Mouse (Mus musculus) yolk sac, embryonic 10.5 days (tissue): Measurements from ENCODE around the gene Mamdc4.

Experiments
- DNase-seq: peaks from one replicate; pipeline ENCODE4 v3.0.0-alpha.2; 2017; ENCODE audit warnings: low spot score

The Mamdc4 gene

GRCm38 (mm10) chr2:25574579-25575431 is at the start of gene Mamdc4, which contains the start of gene Phpt1:
Mamdc4 (minus strand) TSS chr2:25574845.
Phpt1 (minus strand) TSS chr2:25575224.
- DNase-seq, result peak; percentile 97

DNA sequence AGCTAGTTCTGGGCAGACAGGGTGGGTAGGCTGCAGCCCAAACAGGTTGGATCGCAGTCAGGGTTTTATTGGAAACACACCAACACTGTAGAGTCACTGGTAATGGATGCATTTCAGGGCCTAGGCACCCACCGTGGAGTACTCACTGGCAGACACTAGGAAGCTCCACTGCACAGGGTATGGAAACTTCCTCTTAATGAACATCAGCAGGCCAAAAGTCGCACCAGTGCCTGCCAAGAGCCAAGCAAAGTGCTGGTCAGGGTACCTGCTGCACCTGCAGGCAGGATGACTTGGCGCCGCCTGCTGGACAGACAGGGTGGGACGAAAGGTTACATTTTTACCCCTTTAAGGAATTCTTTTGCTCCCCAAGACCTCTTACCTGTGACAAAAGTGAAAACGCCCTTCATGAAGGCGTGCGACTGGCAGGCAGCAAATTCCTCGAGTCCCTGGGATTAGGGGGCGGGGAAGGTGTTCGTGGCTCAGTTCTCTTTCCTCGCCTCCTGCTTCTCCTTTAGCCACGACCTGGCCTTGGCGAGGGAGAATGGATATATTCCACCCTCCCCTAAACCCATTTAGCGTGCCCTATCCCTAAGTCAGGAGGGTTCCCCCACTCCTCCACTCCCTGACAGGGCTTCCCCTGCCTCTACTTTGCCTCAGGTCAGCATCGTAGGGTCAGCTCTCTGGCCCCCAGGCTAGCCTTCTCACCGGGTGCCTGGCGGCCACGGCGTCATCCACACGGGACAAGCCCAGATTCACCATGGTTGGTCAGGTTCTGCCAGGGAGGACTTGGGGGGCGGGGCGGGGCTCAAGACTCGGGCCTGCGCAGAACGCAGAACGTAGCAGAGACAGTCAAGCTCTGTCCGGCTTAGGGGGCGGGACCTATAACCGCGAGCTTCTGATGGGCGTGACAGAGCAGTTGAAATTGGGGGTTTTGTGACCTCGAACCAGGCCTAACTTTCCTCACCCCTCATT is 46.9 kb upstream of the Mamdc4 start, which contains the start of gene Tmem141:
Gene Tmem141, minus strand, starts transcription at position 777 of the 972 bp plus-strand sequence.
- DNase-seq, result peak; percentile 69

DNA sequence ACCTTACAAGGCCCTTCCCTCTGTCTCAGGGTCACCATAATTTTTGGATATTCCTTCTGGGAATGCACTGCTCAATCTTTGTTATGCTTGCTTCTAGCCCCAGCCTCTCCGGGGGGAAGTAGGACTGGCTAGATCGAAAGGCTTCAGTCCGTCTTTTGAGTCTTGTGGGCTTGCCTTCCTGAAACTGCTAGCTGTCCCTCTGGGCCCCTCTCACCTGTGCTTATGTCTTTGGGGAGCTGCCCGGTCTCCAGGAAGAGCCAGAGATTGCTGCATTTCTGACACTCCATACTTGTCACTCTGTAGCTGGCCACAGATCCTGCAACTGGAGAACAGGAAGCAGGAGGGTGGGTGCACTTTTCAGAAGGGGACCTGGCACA is 46.2 kb upstream of the Mamdc4 start:
- DNase-seq, result no peak

GRCm38 (mm10) chr2:25620386-25620785 is 45.7 kb upstream of the Mamdc4 start:
- no peak for DNase-seq

GRCm38 (mm10) chr2:25617578-25617977 is 42.9 kb upstream of the Mamdc4 start, which contains the start of gene Ccdc183:
Ccdc183 (minus strand) TSS chr2:25617678.
- no peak for DNase-seq

DNA sequence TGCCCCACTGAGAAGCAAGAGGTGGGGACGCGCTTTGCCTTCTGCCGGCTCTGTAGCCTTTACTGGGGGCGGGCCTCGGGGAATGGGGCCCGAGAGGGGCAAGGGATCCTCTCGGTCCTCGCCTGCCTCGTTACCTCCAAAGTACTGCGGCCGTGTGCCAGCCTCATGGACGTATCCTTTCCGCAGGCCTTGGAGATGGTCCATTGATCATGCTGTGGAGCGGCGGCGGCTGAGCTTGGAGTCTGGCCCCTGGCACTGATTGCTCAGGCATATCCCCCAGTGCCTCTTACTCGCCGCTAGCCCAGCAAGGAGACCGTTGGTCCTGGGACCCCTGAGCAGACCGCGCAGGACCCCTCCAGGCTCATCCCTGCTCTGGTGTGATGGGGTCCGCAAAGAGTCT is 41.8 kb upstream of the Mamdc4 start:
- no peak for DNase-seq

GRCm38 (mm10) chr2:25608671-25609070 is 34.0 kb upstream of the Mamdc4 start:
- no peak for DNase-seq

DNA sequence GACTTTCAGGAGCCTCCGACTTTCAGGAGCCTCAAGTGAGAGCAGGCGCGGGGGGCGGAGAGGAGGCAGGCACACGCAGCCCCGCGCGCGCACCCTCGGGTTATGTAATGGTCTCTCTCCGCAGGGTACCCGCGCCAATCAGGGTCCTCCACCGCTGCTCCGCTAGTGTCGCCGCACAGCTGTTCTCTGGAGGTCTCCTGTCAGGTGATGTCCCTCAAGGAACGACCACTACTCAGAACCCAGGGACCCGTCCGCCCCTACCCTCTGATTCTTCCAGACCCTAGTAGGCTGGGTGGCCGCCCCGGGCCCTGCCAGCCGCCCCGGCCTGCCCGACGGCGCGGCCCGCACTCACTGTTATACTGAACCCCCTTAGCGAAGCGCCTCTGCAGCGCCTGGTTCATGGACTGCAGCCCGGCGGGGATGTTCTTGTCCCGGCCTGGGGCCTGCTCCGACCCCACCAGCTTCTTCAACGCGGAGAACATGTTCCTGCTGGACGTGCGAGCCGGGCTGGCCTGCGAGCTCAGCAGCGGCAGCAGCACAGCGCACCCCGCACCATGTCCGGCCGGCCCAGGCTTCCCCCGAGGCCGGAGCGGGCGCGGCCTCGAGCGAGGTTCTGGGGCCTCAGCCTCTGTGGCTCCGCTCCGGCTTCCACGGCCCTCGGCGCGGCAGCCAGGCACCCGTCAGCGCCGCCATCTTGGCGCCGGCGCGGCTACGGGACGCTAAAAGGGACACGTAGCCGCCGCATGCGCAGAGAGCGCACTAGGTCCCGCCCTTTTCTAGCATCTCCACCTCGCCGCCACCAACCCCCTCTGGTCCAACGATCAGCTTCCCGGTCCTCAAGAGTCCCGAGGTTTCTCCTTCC is 33.3 kb upstream of the Mamdc4 start, which contains the start of gene Rabl6:
Gene Rabl6, minus strand, starts transcription at position 761 of the 862 bp plus-strand sequence.
- DNase-seq, result peak; percentile 87

DNA sequence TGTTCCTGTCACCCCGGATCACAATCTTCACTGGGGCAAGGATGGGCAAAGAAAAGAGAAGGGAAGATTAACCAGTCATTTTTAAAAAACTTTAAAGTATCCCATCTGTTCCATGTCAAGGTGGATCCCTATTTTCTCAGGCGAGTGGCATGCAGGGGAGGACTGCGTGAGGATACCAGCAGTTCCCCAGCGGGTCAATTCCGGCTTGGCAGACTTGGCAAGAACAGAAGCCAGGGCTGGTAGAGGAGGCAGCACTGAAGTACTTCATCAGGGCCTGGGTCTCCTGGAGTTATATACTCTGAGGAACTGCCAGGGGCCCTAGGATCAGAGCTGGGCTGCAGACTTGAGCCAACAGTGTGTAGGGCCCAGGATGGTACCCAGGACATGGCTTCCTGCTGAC is 27.9 kb upstream of the Mamdc4 start:
- no peak for DNase-seq

DNA sequence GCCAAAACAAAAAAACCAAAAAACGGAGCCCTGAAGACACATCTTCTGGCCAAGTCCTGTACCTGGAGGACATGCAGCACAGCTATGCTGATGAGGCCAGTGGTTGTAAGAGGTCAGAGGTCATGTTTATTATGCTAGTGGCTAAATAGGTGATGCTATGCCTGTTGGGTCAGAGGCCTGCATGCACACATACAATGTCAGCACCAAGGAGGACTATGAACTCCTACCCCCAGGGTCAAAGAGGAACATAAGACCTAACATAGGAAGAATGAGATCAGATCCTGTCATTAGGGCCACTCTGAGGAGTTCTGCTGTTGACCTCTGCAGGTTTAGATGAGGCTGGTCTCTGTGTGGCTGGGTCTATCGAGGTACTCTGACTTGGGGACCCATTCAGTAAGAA is 25.4 kb upstream of the Mamdc4 start:
- DNase-seq, result peak; percentile 57

- DNase-seq, result no peak
Measured at GRCm38 (mm10) chr2:25598749-25599148, 24.1 kb upstream of the Mamdc4 start.

DNA sequence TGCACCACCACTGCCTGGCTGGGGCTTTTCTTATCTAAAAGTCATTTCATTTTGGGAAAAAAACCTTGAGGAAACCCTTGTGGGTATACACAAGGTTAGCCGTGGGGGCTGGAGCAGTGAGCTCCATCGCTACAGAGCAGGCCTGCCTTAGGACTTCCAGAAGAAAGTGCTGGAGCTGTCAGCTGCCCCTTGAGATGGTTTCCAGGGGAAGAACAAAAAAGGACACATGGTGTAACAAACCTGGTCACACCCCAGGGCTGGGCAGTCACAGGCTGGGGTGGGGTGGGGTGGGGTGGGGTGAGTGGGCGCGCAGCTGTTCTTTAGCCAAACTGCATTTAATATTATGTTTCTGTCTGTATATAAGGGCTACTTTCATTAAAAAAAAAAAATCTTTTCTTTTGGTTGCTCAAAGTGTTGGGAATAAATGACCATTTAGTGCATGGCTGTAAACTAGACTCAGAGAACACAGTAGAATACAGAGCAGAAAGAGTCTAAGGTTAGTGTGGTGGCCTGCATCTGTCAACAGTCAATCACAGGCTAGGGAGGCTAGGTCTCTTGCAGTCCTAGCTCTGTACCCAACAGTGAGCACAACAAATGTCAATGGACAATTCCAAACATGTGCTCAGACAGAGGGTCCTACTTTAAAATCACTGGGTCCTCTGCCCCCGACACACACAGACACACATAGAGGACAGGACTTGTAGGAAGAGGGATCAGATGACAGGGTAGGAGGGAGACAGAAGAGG is 22.3 kb upstream of the Mamdc4 start:
- no peak for DNase-seq

GRCm38 (mm10) chr2:25591863-25592262 is 17.2 kb upstream of the Mamdc4 start:
- DNase-seq, result no peak

DNA sequence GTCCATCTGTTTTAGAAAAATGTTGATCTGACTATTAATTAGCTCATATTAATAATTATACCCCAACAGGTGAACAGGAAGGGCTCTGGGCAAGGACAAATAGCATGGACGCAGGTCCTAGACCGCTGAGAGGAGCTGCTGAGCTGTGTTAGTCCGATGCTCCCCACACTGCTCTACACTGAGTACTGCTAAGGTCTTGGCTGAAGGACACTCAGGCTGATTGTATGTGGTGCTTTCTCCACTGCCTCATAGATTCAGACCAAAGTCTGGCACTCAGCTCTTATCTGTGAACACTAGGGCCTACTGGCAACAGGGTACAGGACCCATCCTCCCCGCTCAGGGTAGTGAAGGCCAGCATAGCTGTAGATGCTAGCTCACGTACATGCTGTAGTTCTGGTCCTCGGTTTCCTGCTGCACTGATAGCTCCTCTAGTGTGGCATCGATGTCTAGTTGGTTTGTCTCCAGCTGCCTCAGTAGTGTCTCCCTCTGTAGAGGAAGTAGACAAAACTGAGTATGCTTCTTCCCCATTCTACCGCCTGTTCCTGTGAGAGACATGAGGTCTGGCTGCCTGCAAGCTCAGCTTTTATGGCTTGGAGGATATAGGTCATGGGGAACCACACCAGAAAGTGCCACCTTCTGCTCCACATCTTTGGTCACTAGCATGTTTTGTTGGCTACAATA is 13.7 kb upstream of the Mamdc4 start:
- no peak for DNase-seq

GRCm38 (mm10) chr2:25587290-25587689 is 12.6 kb upstream of the Mamdc4 start:
- no peak for DNase-seq

DNA sequence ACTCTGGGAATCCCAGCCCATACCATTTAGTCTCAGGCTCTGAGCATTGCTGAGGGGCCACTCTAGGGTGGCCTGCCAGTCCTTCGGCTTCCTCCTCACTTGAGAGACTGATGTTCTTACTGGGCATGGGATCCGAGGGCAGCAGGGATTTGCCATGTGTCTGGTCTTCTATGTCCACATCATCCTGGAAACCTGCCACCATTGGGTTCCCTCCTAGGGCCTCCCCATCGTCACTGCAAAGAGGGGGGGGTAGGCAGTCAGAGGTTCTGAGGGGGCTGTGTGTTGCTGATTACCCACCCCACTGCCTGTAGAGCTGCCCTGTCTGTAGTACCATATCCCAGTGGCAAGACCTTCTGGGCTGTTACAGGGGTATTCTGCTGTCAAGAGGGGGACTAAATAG is 11.0 kb upstream of the Mamdc4 start:
- DNase-seq, result no peak

DNA sequence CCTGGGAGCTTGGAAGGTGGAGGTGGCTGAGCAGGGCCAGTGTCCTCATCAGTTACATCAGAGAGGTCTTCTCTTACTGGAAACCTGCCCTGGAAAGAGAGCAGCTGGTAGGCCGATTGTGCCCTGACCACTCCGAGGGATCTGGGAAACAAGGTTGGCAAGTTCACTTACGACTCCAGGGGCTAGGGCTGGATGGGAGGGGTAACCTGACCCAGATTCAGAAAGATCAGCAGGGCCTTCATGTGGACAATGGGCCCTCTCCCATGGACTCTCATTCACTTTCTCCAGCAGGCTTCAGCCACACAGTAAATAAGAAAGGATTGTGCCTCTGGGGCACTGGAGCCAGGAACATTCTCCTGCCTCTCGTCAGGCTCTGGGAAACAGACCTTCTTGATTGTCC is 10.2 kb upstream of the Mamdc4 start:
- DNase-seq, result no peak

- no peak for DNase-seq
Measured at GRCm38 (mm10) chr2:25584152-25584551, 9.5 kb upstream of the Mamdc4 start.

- DNase-seq, result no peak
Measured at GRCm38 (mm10) chr2:25583571-25583970, 8.9 kb upstream of the Mamdc4 start.

DNA sequence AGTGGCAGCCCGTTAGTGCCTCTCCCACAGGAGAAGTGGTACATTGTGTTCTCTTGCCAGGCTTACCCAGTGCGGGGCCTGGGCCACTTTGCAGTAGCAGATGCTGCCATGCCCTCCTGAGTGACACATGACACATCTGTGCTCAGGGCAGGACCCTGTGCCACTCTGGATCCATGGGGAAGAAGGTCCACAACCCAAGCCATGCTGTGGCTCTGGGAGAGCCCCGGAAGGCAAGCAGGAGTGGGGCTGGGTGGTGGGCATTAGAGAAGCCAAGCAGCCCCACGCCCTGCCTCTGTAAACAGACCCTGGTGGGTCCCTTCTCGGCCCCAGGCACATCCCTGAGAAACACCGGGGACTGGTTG is 8.5 kb upstream of the Mamdc4 start:
- DNase-seq, result no peak
